Mouse (Mus musculus): ENCODE data around the gene Ccser1.

DNA sequence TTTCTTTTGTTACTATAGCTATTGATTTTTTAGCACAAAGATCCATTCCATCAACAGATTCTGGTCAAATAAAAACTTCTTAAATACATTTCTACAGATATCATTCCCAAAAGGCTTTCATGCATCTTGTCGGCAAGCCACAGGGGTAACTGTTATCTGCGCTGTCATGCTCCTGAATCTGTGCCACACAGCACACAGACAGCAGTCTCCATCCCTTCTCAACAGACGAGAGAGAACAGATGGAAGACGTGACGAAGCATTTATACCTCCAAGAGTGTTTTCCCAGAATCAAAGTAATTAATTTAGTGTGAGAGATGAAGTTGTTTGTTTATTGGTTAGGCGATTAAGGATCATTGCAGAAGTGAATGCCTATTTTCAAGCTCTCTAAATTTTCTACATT lies 982.5 kb downstream of the Ccser1 start:
- TF ChIP-seq ZNF384 (IDR thresholded peaks at IDR 0.05; ENCODE audit: low read depth, low read length) (no peak), ZC3H11A (IDR thresholded peaks at IDR 0.05; ENCODE audit: borderline replicate concordance, low read depth, low read length) (no peak)

Measured in ES-E14 (cell line).